Mouse (Mus musculus) G1E (cell line): Measurements from ENCODE around the gene Atrn. TPM values are rescaled to one million over a fixed set of nuclear protein-coding genes. Genes with fewer than 3 reads are reported as not detected.

Experiments
- ATAC-seq: 2 replicates; pipeline ENCODE4 v1.8.0; 2016; ENCODE audit warnings: mild to moderate bottlenecking; ENCODE audit not compliant: insufficient number of reproducible peaks, poor library complexity, low FRiP score, severe bottlenecking; ENCODE audit errors: extremely low read depth
- DNase-seq: peaks from one replicate; pipeline ENCODE4 v3.0.0; 2012; ENCODE audit warnings: low spot score
- H3K27me3 ChIP-seq: 2 replicates; pipeline ENCODE4 v1.6.1; 2012; ENCODE audit warnings: mild to moderate bottlenecking, low read length, inconsistent platforms; ENCODE audit not compliant: insufficient read depth
- H3K36me3 ChIP-seq: replicated peaks from 2 replicates; pipeline ENCODE3; 2012; ENCODE audit warnings: mild to moderate bottlenecking, inconsistent platforms
- H3K4me1 ChIP-seq: 2 replicates; pipeline ENCODE4 v1.6.1; 2012; ENCODE audit warnings: low read depth, low read length, inconsistent platforms, mixed read lengths; ENCODE audit not compliant: insufficient read depth
- H3K4me3 ChIP-seq: 2 replicates; pipeline ENCODE4 v1.5.1; 2012; ENCODE audit warnings: low read depth, mild to moderate bottlenecking, inconsistent platforms, low read length, moderate library complexity, mixed read lengths
- H3K9me3 ChIP-seq: replicated peaks from 2 replicates; pipeline ENCODE4 v1.6.1; 2012; ENCODE audit warnings: inconsistent platforms
- CTCF ChIP-seq: IDR thresholded peaks from 2 replicates; pipeline ENCODE4 v1.5.1; 2012; ENCODE audit warnings: low read depth, low read length, inconsistent platforms, mixed read lengths
- GATA1 ChIP-seq: IDR thresholded peaks from 2 replicates; pipeline ENCODE4 v1.6.1; 2012; ENCODE audit warnings: borderline replicate concordance, low read length, inconsistent platforms, mixed read lengths
- GATA2 ChIP-seq: IDR thresholded peaks from 2 replicates; pipeline ENCODE4 v1.6.1; 2012; ENCODE audit warnings: low read depth, low read length, inconsistent platforms, borderline replicate concordance
- POLR2AphosphoS5 ChIP-seq: IDR thresholded peaks from 2 replicates; pipeline ENCODE4 v1.6.1; 2012; ENCODE audit warnings: low read depth, low read length, inconsistent platforms; ENCODE audit not compliant: insufficient replicate concordance
- TAL1 ChIP-seq: conservative IDR thresholded peaks from 2 replicates; pipeline ENCODE4 v1.6.1; 2012; ENCODE audit warnings: low read depth, low read length, inconsistent platforms, mixed read lengths
- polyA plus RNA-seq: library from polyadenylated mRNA; stranded (reverse); fragments of >175 nt; gene quantifications from 2 replicates; pipeline ENCODE4 v1.2.3, GENCODE M21; 2012
- total RNA-seq, 2 experiments: library from RNA; stranded (forward) in 1 of 2; stranded (reverse) in 1 of 2; fragments of 200-1000 nt in 1 of 2; fragments of >200 nt in 1 of 2; fragmentation: Nextera tagmentation in 1 of 2; gene quantifications; 2 replicates each; pipeline ENCODE4 v1.2.3; 2014 to 2017

The Atrn gene
- total and polyA plus RNA-seq, 3 experiments: 1.8 to 17.2 (median 10.6) TPM

- peaks cover 36% of the 10 kb centered on the region for H3K36me3 ChIP-seq
- no peak for TF ChIP-seq POLR2AphosphoS5
- no peak for TF ChIP-seq CTCF
- TF ChIP-seq TAL1: no peak
- TF ChIP-seq GATA1: no peak
- no peak for TF ChIP-seq GATA2
- DNase-seq (no peak), ATAC-seq (no peak)
- H3K4me3 ChIP-seq: no peak overlapping the region
- H3K4me1 ChIP-seq: no peaks in the 10 kb centered on the region; the same call in 1 of the 2 replicates
- H3K27me3 ChIP-seq: no peaks in the 10 kb centered on the region
- H3K9me3 ChIP-seq: no peaks in the 10 kb centered on the region
These were observed 86.5 kb downstream of the Atrn start for GRCm38 (mm10) chr2:130992818-130993217.

GRCm38 (mm10) chr2:131009123-131009522 lies 102.8 kb downstream of the Atrn start:
- no peaks in the 10 kb centered on the region for H3K9me3 ChIP-seq
- no peak overlapping the region for H3K4me3 ChIP-seq
- ATAC-seq: no peak
- H3K36me3 ChIP-seq: peaks cover 62% of the 10 kb centered on the region
- DNase-seq: no peak
- TF ChIP-seq TAL1 (no peak), GATA2 (no peak), CTCF (no peak), POLR2AphosphoS5 (no peak), GATA1 (no peak)
- no peaks in the 10 kb centered on the region for H3K27me3 ChIP-seq
- no peaks in the 10 kb centered on the region for H3K4me1 ChIP-seq

DNA sequence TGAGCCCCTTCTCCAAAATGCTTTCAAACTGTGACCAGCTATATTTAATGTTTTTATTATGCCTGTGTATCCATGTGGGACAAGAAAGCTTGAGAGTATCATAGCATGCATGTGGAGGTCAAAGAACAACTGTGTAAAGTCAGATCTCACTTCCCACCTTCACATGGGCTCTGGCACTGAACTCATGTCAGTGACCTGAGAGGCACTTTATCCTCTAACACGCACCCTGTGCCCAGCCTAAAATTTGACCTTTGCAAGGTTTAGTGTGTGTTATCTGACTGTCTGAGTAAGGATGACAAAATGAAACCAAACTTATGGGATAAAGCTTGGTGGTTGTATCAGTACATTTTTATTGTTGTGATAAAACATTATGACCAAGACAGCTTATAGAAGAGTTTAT lies 104.3 kb downstream of the Atrn start:
- DNase-seq (no peak), ATAC-seq (no peak)
- no peaks in the 10 kb centered on the region for H3K9me3 ChIP-seq
- H3K4me3 ChIP-seq: no peak overlapping the region
- H3K36me3 ChIP-seq: peaks cover 59% of the 10 kb centered on the region
- no peaks in the 10 kb centered on the region for H3K27me3 ChIP-seq
- no peaks in the 10 kb centered on the region for H3K4me1 ChIP-seq
- TF ChIP-seq POLR2AphosphoS5: no peak
- no peak for TF ChIP-seq GATA2
- TF ChIP-seq TAL1: no peak

DNA sequence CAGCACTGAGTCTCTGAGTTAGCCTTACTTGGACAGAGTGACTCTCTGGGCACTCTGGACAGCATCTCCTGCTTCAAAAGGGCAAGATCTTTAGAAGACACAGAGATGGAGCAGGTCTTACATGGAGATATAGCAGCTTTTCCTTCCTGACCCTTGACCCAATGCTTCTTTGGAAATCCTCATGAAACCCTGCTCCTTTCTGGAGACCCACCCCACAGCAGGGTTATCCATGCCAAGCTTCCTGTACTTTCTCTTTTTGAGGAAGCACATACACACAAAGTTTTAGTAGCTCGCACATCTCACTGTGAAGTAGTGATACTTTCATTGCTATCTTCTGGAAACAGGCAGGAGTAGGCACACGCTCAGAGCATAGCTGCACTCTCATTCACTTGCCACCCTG lies 118.9 kb downstream of the Atrn start:
- H3K27me3 ChIP-seq: no peaks in the 10 kb centered on the region
- no peak overlapping the region for H3K4me3 ChIP-seq
- no peaks in the 10 kb centered on the region for H3K9me3 ChIP-seq
- H3K4me1 ChIP-seq: no peaks in the 10 kb centered on the region
- TF ChIP-seq CTCF (no peak), POLR2AphosphoS5 (no peak), GATA2 (no peak), GATA1 (no peak), TAL1 (no peak)
- DNase-seq (no peak), ATAC-seq (no peak)
- peaks cover 53% of the 10 kb centered on the region for H3K36me3 ChIP-seq

- no peaks in the 10 kb centered on the region for H3K9me3 ChIP-seq
- H3K27me3 ChIP-seq: no peaks in the 10 kb centered on the region
- no peak overlapping the region for H3K4me3 ChIP-seq
- H3K36me3 ChIP-seq: peaks cover 40% of the 10 kb centered on the region
- TF ChIP-seq GATA1 (no peak), POLR2AphosphoS5 (no peak), TAL1 (no peak), CTCF (no peak), GATA2 (no peak)
- ATAC-seq (no peak), DNase-seq (no peak)
- no peaks in the 10 kb centered on the region for H3K4me1 ChIP-seq
These were observed 120.6 kb downstream of the Atrn start for GRCm38 (mm10) chr2:131026941-131027340.

GRCm38 (mm10) chr2:131029065-131029935 lies 123.0 kb downstream of the Atrn start:
- TF ChIP-seq POLR2AphosphoS5: no peak
- no peak for TF ChIP-seq GATA1
- no peak for TF ChIP-seq TAL1
- no peak for TF ChIP-seq CTCF
- TF ChIP-seq GATA2: no peak
- Histone ChIP-seq H3K36me3 (peaks cover 23% of the 10 kb centered on the region), H3K9me3 (no peaks in the 10 kb centered on the region), H3K27me3 (no peaks in the 10 kb centered on the region), H3K4me3 (no peak overlapping the region), H3K4me1 (no peaks in the 10 kb centered on the region)
- ATAC-seq: no peak; the same call in 1 of the 2 replicates
- DNase-seq: no peak
